Comparison of ENCODE assay signal across 8 mouse cellular contexts in genomic region chr9:102725958-102726654, GRCm38 (mm10). TPM values are rescaled to one million over a fixed set of nuclear protein-coding genes. Genes with fewer than 3 reads are reported as not detected.
A peak's percentile ranks its signal among the peaks of the same experiment; 100 is the strongest.
DNase-seq lines count a peak whose midpoint lies in the region; ATAC-seq lines count a peak whose summit lies in the region.

No protein-coding gene starts in this region.

- 1% methylated on average over 21 of the region's 22 CpGs for WGBS in embryonic facial prominence, embryonic 12.5 days
- WGBS in liver, embryonic 11.5 days, result 4% methylated on average over 22 of the region's 22 CpGs
- WGBS in neural tube, embryonic 12.5 days, result 2% methylated on average over 21 of the region's 22 CpGs

- peak overlapping the region; percentile 88 for H3K27ac ChIP-seq in embryonic facial prominence, embryonic 12.5 days
- H3K27ac ChIP-seq in liver, embryonic 11.5 days (ENCODE audit: low read depth, low read length), result peak overlapping the region; percentile 57
- peak overlapping the region; percentile 68 for H3K27ac ChIP-seq in neural tube, embryonic 12.5 days

- no peak for DNase-seq in cerebellum, adult 8-10 months
- peak; percentile 89 to 96 for DNase-seq in heart, adult 18-20 months
- DNase-seq in kidney, adult 18-20 months, result peak; percentile 92
- peak; percentile 76 for DNase-seq in liver, embryonic 11.5 days (ENCODE audit: low spot score)
- peak; percentile 69 for DNase-seq in urinary bladder, postnatal 25 days (ENCODE audit: low spot score)

- H3K9me3 ChIP-seq in embryonic facial prominence, embryonic 12.5 days, result no peaks in the 10 kb centered on the region
- no peaks in the 10 kb centered on the region for H3K9me3 ChIP-seq in liver, embryonic 11.5 days (ENCODE audit: control insufficient read depth, low read length)
- H3K9me3 ChIP-seq in neural tube, embryonic 12.5 days, result no peaks in the 10 kb centered on the region

- H3K36me3 ChIP-seq in embryonic facial prominence, embryonic 12.5 days, result peaks cover 97% of the 10 kb centered on the region
- peaks cover 34% of the 10 kb centered on the region for H3K36me3 ChIP-seq in liver, embryonic 11.5 days (ENCODE audit: control insufficient read depth, insufficient read depth, low read length)
- H3K36me3 ChIP-seq in neural tube, embryonic 12.5 days, result peaks cover 99% of the 10 kb centered on the region

- H3K4me2 ChIP-seq in embryonic facial prominence, embryonic 12.5 days (replicated peaks), result peak overlapping the region; percentile 37
- H3K4me2 ChIP-seq in liver, embryonic 11.5 days, result peak overlapping the region; percentile 46
- peak overlapping the region; percentile 93 for H3K4me2 ChIP-seq in neural tube, embryonic 12.5 days (replicated peaks)

- peak overlapping the region; percentile 14; the same call in 1 of the 2 replicates for H3K4me3 ChIP-seq in embryonic facial prominence, embryonic 12.5 days
- no peak overlapping the region for H3K4me3 ChIP-seq in liver, embryonic 11.5 days (ENCODE audit: low read depth, low read length)
- peak overlapping the region; percentile 2; the same call in 1 of the 2 replicates for H3K4me3 ChIP-seq in neural tube, embryonic 12.5 days

- no peaks in the 10 kb centered on the region for H3K27me3 ChIP-seq in embryonic facial prominence, embryonic 12.5 days
- no peaks in the 10 kb centered on the region for H3K27me3 ChIP-seq in liver, embryonic 11.5 days (replicated peaks; ENCODE audit: control insufficient read depth, insufficient read depth, low read length)
- H3K27me3 ChIP-seq in neural tube, embryonic 12.5 days (replicated peaks), result no peaks in the 10 kb centered on the region

- peak overlapping the region; percentile 16; the same call in 1 of the 2 replicates for H3K9ac ChIP-seq in embryonic facial prominence, embryonic 12.5 days
- 0 out of 2 replicates have a peak overlapping the region, but pooled peaks have one; percentile 22 for H3K9ac ChIP-seq in liver, embryonic 11.5 days (ENCODE audit: low read depth, low read length)
- peak overlapping the region; percentile 45 for H3K9ac ChIP-seq in neural tube, embryonic 12.5 days

- ATAC-seq in cerebellum, adult (ENCODE audit: insufficient number of reproducible peaks, low FRiP score, low TSS enrichment), result peak; percentile 47; the same call in 1 of the 2 replicates
- peak; percentile 82 for ATAC-seq in embryonic facial prominence, embryonic 12.5 days (ENCODE audit: insufficient number of reproducible peaks, insufficient read depth, low FRiP score, low TSS enrichment)
- peak; percentile 63 for ATAC-seq in liver, embryonic 11.5 days (replicated peaks; ENCODE audit: low FRiP score)
- peak; percentile 65 for ATAC-seq in neural tube, embryonic 12.5 days (ENCODE audit: low FRiP score, low read depth)

- H3K4me1 ChIP-seq in embryonic facial prominence, embryonic 12.5 days, result peaks cover 61% of the 10 kb centered on the region
- H3K4me1 ChIP-seq in liver, embryonic 11.5 days (replicated peaks; ENCODE audit: control insufficient read depth, insufficient read depth, low read length), result peaks cover 39% of the 10 kb centered on the region
- peaks cover 66% of the 10 kb centered on the region for H3K4me1 ChIP-seq in neural tube, embryonic 12.5 days

RNA-seq across cellular contexts. Expression of gene Amotl2, which starts 9.6 kb away (rescaled TPM):
- polyA plus RNA-seq in embryonic facial prominence, embryonic 12.5 days (2016; fragmentation: Nextera tagmentation; extraction: Ambion mirVana), result 79.5 and 80.6 TPM in 2 replicates
- total RNA-seq in heart, adult 18-20 months (2021), result 10 to 100 TPM; 57.4 to 60.8 TPM
- polyA plus RNA-seq in liver, embryonic 11.5 days (2014; fragmentation: Nextera tagmentation; extraction: Ambion mirVana), result 17.4 and 18.8 TPM in 2 replicates
- 115 and 129 TPM in 2 replicates for polyA plus RNA-seq in neural tube, embryonic 12.5 days (2016; fragmentation: Nextera tagmentation; extraction: Ambion mirVana)

Comparison
In these comparisons a context has a peak if more than half of its experiments do, and no peak if none do; other contexts are left out.
1. H3K4me2 ChIP-seq: peak in every context shown above with its lines; median percentile 93 in neural tube, embryonic 12.5 days; 46 in liver, embryonic 11.5 days; 37 in embryonic facial prominence, embryonic 12.5 days.